Mouse (Mus musculus) CD4-positive, CD25-positive, alpha-beta regulatory T cell, adult 9 weeks (primary cell): ENCODE measurements around the gene Herc4. TPM values are rescaled to one million over a fixed set of nuclear protein-coding genes. Genes with fewer than 3 reads are reported as not detected.

Experiments used
- polyA plus RNA-seq: library from polyadenylated mRNA; unstranded; fragments of 100-300 nt; shearing (Covaris generic); gene quantifications from one replicate; pipeline ENCODE4 v1.2.1, GENCODE M21; 2017

Herc4 gene
- 143 TPM for polyA plus RNA-seq

DNA sequence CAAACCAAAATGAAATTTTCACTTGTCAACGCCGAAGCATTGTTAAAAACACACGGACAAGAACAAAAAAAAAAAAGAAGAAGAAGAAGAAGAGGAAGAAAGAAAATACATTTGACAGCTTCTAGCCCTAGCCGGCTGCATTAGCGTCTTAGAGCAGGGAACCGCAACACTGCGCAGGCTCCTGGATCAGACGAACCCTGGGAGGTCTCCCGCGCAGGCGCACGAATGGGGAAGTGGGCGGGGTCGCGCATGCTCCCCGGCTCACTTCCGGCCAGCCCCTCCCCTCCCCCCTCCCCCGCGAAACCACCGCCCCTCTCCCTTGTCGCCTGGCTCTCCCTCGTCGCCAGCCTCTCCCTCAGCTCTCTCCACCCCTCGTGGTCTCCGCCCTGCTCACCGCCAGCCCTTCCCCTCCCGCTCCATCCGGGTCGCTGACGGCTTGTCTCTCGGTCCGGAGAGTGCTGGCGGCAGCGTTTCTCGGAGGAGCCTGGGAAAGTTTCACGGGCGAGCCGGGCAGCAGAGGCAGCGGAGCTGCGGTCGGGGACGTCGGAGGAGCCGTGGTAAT lies at the start of gene Herc4:
Gene Herc4, plus strand, starts transcription at position 318 of the 562 bp plus-strand sequence.

GRCm38 (mm10) chr10:63203728-63204127 lies 39.9 kb upstream of the Herc4 start, which contains the start of gene Mypn:
Gene Mypn (minus strand): TSS chr10:63203952.

Other genes with a start within 250 kb of the Herc4 start
- gene Hnrnph3, start 219.6 kb upstream of the Herc4 start, polyA plus RNA-seq = 74.6 TPM
- gene Pbld2, start 219.5 kb upstream of the Herc4 start, polyA plus RNA-seq = 1.0 TPM
- 0.41 TPM for gene Pbld1, start 183.6 kb upstream of the Herc4 start, polyA plus RNA-seq
- gene Atoh7, start 144.2 kb upstream of the Herc4 start, polyA plus RNA-seq = not detected
- gene Mypn, start 39.9 kb upstream of the Herc4 start, polyA plus RNA-seq = not detected
- gene Sirt1, start 137.9 kb downstream of the Herc4 start, polyA plus RNA-seq = 3.8 TPM
- gene Dnajc12, start 138.6 kb downstream of the Herc4 start, polyA plus RNA-seq = 6.4 TPM
- gene Gm7075, start 178.0 kb downstream of the Herc4 start, polyA plus RNA-seq = not detected
- 0.10 TPM for gene Ctnna3, start 186.3 kb downstream of the Herc4 start, polyA plus RNA-seq